Mouse (Mus musculus) midbrain, embryonic 13.5 days (tissue): ENCODE results near the gene Bst2. TPM values are rescaled to one million over a fixed set of nuclear protein-coding genes. Genes with fewer than 3 reads are reported as not detected.

Experiments used
- ATAC-seq: fragments of 200-750 bp; cut with Nextera tagmentation; 2 replicates; pipeline ENCODE4 v1.8.0; 2017; ENCODE audit warnings: mild to moderate bottlenecking, moderate TSS enrichment, moderate library complexity
- H3K27ac ChIP-seq: fragments of 300-500 bp; sonication (generic); 2 replicates; pipeline ENCODE4 v1.5.1; 2015; ENCODE audit warnings: inconsistent platforms, mild to moderate bottlenecking, moderate library complexity
- H3K27me3 ChIP-seq: fragments of 300-500 bp; sonication (generic); 2 replicates; pipeline ENCODE4 v1.6.1; 2015; ENCODE audit warnings: mild to moderate bottlenecking, inconsistent platforms
- H3K36me3 ChIP-seq: fragments of 300-500 bp; sonication (generic); 2 replicates; pipeline ENCODE4 v1.6.1; 2015; ENCODE audit warnings: mild to moderate bottlenecking, inconsistent platforms
- H3K4me1 ChIP-seq: fragments of 300-500 bp; sonication (generic); replicated peaks from 2 replicates; pipeline ENCODE4 v1.6.1; 2015; ENCODE audit warnings: inconsistent platforms
- H3K4me2 ChIP-seq: fragments of 300-500 bp; sonication (generic); replicated peaks from 2 replicates; pipeline ENCODE4 v1.6.1; 2015; ENCODE audit warnings: moderate library complexity, mild to moderate bottlenecking, inconsistent platforms
- H3K4me3 ChIP-seq: fragments of 300-500 bp; sonication (generic); replicated peaks from 2 replicates; pipeline ENCODE4 v1.5.1; 2015; ENCODE audit warnings: mild to moderate bottlenecking, inconsistent platforms
- H3K9ac ChIP-seq: fragments of 300-500 bp; sonication (generic); replicated peaks from 2 replicates; pipeline ENCODE4 v1.6.1; 2015; ENCODE audit warnings: mild to moderate bottlenecking, inconsistent platforms
- H3K9me3 ChIP-seq: fragments of 300-500 bp; sonication (generic); 2 replicates; pipeline ENCODE4 v1.6.1; 2016; ENCODE audit warnings: mild to moderate bottlenecking, inconsistent platforms
- WGBS: fragments of 180-500 bp; shearing (Covaris S2); methylation state at CpG from one replicate; pipeline ENCODE4 v1.1.7; 2015; 5-methylcytosine and 5-hydroxymethylcytosine counted together
- polyA plus RNA-seq: library from polyadenylated mRNA; unstranded; fragments of >200 nt; fragmentation: Nextera tagmentation; extraction: Ambion mirVana; gene quantifications from 2 replicates; pipeline ENCODE4 v1.2.1, GENCODE M21; 2015

The Bst2 gene
- polyA plus RNA-seq, 1 experiment from 2014 or later, result 9.8 TPM

DNA sequence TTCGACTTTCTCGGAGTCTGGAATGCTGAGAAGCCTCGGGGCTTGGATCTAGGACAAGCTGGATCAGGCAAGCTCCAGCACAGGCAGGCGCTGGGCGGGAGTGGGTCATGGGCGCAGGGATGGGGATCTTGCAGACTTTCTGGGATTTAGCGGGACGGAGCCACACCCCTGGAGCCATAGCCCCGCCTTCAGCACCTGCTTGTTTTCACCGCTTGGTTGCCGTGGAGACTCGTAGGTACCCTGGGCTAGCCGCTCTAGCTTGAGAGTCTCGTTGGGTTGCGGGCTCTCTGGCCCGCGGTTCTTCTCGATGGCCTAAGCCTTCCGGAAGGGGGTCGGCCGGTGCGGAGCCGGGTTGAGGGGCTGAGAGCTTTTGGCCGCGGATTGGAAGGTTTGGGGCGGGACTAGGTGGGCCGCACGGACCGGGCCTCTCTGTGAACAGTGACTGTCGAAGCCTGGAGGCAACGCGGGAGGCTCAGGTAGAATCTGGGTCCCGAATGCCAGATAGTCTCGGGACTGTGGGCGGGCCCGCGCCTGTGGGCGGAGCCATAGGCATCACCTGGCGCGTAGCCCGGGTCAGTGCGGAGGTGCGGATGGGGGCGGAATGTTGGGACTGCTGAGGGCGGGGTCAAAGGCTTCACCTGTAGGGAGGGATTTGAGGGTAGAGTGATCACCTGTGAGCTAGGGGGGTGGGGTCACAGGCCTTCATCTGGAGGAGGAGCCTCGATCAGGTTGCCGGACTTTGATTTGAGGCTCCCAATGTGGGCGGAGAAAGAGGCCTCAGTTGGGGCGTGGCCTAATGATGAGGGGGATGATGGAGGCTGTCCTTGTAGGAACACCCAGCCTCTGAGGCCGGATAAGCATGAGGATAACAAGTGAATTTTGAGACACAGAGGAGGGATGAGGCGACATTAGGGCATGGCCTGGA, 32.4 kb upstream of the Bst2 start:
- Histone ChIP-seq H3K4me3 (peak overlapping the region; percentile 68), H3K9ac (peak overlapping the region; percentile 78), H3K4me2 (peak overlapping the region; percentile 82), H3K36me3 (no peaks in the 10 kb centered on the region), H3K27me3 (peaks cover 20% of the 10 kb centered on the region), H3K4me1 (peaks cover 43% of the 10 kb centered on the region), H3K27ac (peak overlapping the region; percentile 80), H3K9me3 (no peaks in the 10 kb centered on the region)
- ATAC-seq, result peak; percentile 87
- under 1% methylated on average over 51 of the region's 51 CpGs for WGBS

GRCm38 (mm10) chr8:71568941-71569340, 31.7 kb upstream of the Bst2 start:
- Histone ChIP-seq H3K27me3 (peaks cover 22% of the 10 kb centered on the region), H3K9ac (peak overlapping the region; percentile 78), H3K36me3 (no peaks in the 10 kb centered on the region), H3K4me3 (peak overlapping the region; percentile 68), H3K27ac (peak overlapping the region; percentile 80), H3K9me3 (peaks cover 3% of the 10 kb centered on the region; the same call in 1 of the 2 replicates), H3K4me2 (peak overlapping the region; percentile 82), H3K4me1 (peaks cover 40% of the 10 kb centered on the region)
- ATAC-seq, result peak; percentile 0; the same call in 1 of the 2 replicates
- WGBS, result 13% methylated on average over 6 of the region's 6 CpGs

GRCm38 (mm10) chr8:71568387-71568937, 31.2 kb upstream of the Bst2 start, which contains the start of gene Slc27a1:
Gene Slc27a1, plus strand, starts transcription at chr8:71568882.
- H3K4me2 ChIP-seq, result peak within 1 kb of the TSS; percentile 82
- no peaks in the 10 kb centered on the region for H3K36me3 ChIP-seq
- peak within 1 kb of the TSS; percentile 80 for H3K27ac ChIP-seq
- peak within 1 kb of the TSS; percentile 78 for H3K9ac ChIP-seq
- WGBS, result 11% methylated on average over 13 of the region's 13 CpGs
- peaks cover 40% of the 10 kb centered on the region for H3K4me1 ChIP-seq
- peaks cover 25% of the 10 kb centered on the region for H3K27me3 ChIP-seq
- H3K4me3 ChIP-seq, result peak within 1 kb of the TSS; percentile 68
- peaks cover 4% of the 10 kb centered on the region; the same call in 1 of the 2 replicates for H3K9me3 ChIP-seq
- peak; percentile 3; the same call in 1 of the 2 replicates for ATAC-seq

DNA sequence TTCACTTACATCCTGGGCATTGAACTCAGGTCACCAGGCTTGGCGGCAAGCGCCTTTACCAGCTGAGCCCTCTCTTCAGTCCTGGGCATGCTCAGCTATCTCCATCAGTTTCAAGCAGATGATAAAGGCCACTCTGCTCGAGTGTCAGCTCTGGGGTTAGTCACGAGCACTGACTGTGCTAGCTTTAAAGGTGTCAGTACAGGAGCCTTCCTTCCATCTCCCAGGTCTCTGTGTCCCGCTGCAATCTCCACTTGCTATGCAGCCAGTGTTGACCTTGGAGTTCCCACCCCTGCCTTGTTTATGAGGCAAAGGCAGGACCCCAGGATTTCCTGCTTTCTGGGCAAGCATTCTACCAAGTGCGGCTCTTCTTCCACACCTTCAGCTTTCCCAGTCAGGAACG, 30.3 kb upstream of the Bst2 start:
- whole genome bisulfite sequencing, result 79% methylated on average over 7 of the region's 7 CpGs
- H3K27me3 ChIP-seq, result peaks cover 34% of the 10 kb centered on the region
- no peak overlapping the region for H3K4me2 ChIP-seq
- no peak overlapping the region for H3K27ac ChIP-seq
- peaks cover 36% of the 10 kb centered on the region for H3K4me1 ChIP-seq
- peaks cover 4% of the 10 kb centered on the region; the same call in 1 of the 2 replicates for H3K9me3 ChIP-seq
- no peak for ATAC-seq
- no peak overlapping the region for H3K4me3 ChIP-seq
- H3K36me3 ChIP-seq, result no peaks in the 10 kb centered on the region
- H3K9ac ChIP-seq, result no peak overlapping the region

- Histone ChIP-seq H3K4me2 (no peak within 1 kb of the TSS), H3K9ac (no peak within 1 kb of the TSS), H3K36me3 (no peaks in the 10 kb centered on the region), H3K27me3 (peaks cover 45% of the 10 kb centered on the region), H3K4me3 (no peak within 1 kb of the TSS), H3K27ac (no peak within 1 kb of the TSS), H3K4me1 (peaks cover 28% of the 10 kb centered on the region), H3K9me3 (peaks cover 4% of the 10 kb centered on the region; the same call in 1 of the 2 replicates)
- 49% methylated on average over 3 of the region's 3 CpGs for WGBS
- no peak for ATAC-seq
Measured at GRCm38 (mm10) chr8:71566501-71566900, 29.2 kb upstream of the Bst2 start, which contains the start of gene Nxnl1. Gene Nxnl1, minus strand, starts transcription at chr8:71566601.

DNA sequence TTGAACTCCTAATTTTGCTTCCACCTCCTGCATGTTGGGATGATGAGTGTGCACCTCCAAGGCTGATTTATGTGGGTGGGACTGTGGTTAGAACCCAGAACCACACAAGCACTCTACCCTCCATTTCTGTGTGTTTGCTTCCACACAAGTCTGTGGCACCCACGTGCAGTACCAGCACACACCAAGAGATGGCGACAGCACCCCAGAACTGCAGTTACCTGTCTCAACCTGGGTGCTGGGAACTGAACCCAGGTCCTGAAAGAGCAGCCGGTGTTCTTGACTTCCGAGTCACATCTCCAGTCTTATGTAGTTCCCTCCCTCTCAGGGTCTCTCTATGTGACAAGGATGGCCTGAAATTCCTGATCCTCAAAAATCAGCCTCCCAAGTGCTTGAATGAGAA, 26.7 kb upstream of the Bst2 start:
- Histone ChIP-seq H3K27ac (no peak overlapping the region), H3K4me1 (peaks cover 13% of the 10 kb centered on the region), H3K4me3 (no peak overlapping the region), H3K9me3 (peaks cover 4% of the 10 kb centered on the region; the same call in 1 of the 2 replicates), H3K4me2 (no peak overlapping the region), H3K36me3 (no peaks in the 10 kb centered on the region), H3K9ac (no peak overlapping the region), H3K27me3 (peaks cover 69% of the 10 kb centered on the region)
- WGBS, result 90% methylated on average over 4 of the region's 4 CpGs
- ATAC-seq, result no peak

DNA sequence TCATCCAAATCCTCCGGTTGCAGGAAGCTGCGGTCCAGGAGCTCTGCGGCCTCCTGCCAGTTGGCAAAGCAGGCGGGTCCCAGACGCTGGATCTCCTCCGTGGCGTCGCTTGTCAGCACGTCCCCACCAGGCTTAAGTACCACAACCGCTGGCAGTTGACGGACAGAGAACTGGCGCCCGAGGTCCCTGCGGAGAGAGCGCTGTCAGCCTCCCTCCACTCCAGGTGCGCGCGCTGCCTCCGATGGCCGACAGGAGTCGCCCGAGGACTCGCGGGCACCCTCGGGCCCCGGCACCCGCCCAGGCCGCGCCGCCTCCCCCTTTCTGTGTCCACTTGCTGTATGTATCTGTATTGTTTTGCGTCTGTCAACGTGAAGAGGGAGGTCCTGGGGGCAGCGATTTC, 25.5 kb upstream of the Bst2 start:
- peaks cover 70% of the 10 kb centered on the region for H3K27me3 ChIP-seq

DNA sequence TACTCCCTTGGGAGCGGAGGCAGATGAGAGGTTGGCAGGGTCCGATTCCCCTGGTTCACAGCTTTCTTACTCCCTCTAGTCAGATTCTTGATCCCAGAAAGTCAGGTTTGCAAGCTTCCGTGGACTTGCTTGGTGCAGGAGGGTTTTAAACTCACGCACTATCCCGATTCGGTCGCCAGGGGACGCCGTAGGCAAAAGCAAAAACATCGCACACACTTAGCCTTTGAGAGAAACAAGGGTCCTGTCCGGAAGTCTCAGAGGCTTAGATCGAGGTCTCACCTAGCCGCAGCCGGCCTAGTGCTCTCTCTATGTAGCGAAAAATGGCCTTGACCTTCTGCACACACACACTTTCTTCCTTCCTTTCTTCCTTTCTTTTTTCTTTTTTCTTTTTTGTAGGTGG, 24.1 kb upstream of the Bst2 start:
- 4% methylated on average over 15 of the region's 15 CpGs for WGBS
- no peak for ATAC-seq

More for the DNA sequence above, 25.5 kb upstream of the Bst2 start:
- peak; percentile 67 for ATAC-seq
- Histone ChIP-seq H3K4me3 (peak overlapping the region; percentile 28), H3K36me3 (no peaks in the 10 kb centered on the region), H3K9ac (no peak overlapping the region; the same call in 1 of the 2 replicates), H3K4me1 (peaks cover 14% of the 10 kb centered on the region), H3K27ac (no peak overlapping the region), H3K9me3 (peaks cover 4% of the 10 kb centered on the region; the same call in 1 of the 2 replicates), H3K4me2 (peak overlapping the region; percentile 43)
- WGBS, result 2% methylated on average over 33 of the region's 33 CpGs

GRCm38 (mm10) chr8:71560765-71561164, 23.5 kb upstream of the Bst2 start:
- peaks cover 4% of the 10 kb centered on the region; the same call in 1 of the 2 replicates for H3K9me3 ChIP-seq
- WGBS, result 87% methylated on average over 5 of the region's 5 CpGs
- H3K4me1 ChIP-seq, result peaks cover 14% of the 10 kb centered on the region
- peaks cover 82% of the 10 kb centered on the region for H3K27me3 ChIP-seq
- no peaks in the 10 kb centered on the region for H3K36me3 ChIP-seq
- H3K9ac ChIP-seq, result no peak overlapping the region
- no peak overlapping the region for H3K4me2 ChIP-seq
- no peak overlapping the region for H3K27ac ChIP-seq
- no peak overlapping the region for H3K4me3 ChIP-seq
- ATAC-seq, result no peak

More for the DNA sequence above, 24.1 kb upstream of the Bst2 start:
- Histone ChIP-seq H3K9me3 (peaks cover 4% of the 10 kb centered on the region; the same call in 1 of the 2 replicates), H3K36me3 (no peaks in the 10 kb centered on the region), H3K4me2 (no peak overlapping the region), H3K27ac (no peak overlapping the region), H3K27me3 (peaks cover 76% of the 10 kb centered on the region), H3K9ac (no peak overlapping the region), H3K4me3 (no peak overlapping the region), H3K4me1 (peaks cover 14% of the 10 kb centered on the region)

- Histone ChIP-seq H3K4me1 (peaks cover 14% of the 10 kb centered on the region), H3K9ac (no peak overlapping the region), H3K27me3 (peaks cover 88% of the 10 kb centered on the region), H3K27ac (no peak overlapping the region), H3K4me3 (no peak overlapping the region), H3K36me3 (no peaks in the 10 kb centered on the region), H3K4me2 (no peak overlapping the region), H3K9me3 (peaks cover 4% of the 10 kb centered on the region; the same call in 1 of the 2 replicates)
- ATAC-seq, result no peak
- 80% methylated on average over 3 of the region's 3 CpGs for WGBS
Measured at GRCm38 (mm10) chr8:71560071-71560470, 22.8 kb upstream of the Bst2 start.

DNA sequence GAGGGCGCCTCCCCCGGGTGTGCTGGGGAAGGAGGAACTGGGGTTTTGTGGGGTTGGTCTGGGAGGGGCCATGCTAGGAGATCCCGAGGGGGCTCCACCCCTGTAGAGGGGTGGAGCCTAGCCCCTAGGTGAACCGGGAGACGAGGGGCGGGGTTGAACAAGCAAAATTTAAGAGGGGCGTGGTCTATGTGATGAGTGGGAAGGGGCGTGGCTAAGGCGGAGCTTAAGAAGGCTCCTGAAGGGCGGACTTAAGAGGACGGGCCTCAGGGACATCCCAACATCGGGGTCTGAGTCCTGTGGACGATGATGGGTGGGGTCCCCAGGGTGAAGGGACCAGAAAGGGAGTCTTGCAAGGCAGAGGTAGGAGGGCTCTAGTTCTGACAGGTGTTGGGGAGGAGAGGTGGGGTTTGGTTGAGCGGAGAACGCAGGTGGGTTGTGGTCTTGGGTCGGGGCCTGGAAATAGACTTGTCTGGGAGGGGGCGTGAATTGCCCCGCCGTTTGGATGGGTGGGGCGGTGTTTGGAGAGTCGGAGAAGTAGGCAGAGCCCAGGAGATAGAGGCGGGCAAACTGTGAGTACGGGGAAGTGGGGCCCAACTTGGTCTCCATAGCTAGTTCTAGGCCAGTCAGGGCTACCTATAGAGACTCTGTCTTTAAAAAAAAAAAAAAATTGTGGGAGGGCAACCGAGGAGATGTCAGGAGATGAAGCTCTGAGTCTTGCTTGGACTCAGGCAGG, 21.9 kb upstream of the Bst2 start:
- WGBS, result 2% methylated on average over 24 of the region's 24 CpGs
- no peaks in the 10 kb centered on the region for H3K36me3 ChIP-seq
- no peak overlapping the region for H3K27ac ChIP-seq
- peaks cover 3% of the 10 kb centered on the region; the same call in 1 of the 2 replicates for H3K9me3 ChIP-seq
- H3K9ac ChIP-seq, result no peak overlapping the region
- H3K4me3 ChIP-seq, result peak overlapping the region; percentile 23
- peaks cover 14% of the 10 kb centered on the region for H3K4me1 ChIP-seq
- H3K4me2 ChIP-seq, result peak overlapping the region; percentile 39
- ATAC-seq, result no peak
- H3K27me3 ChIP-seq, result peaks cover 87% of the 10 kb centered on the region
